Mouse (Mus musculus) layer of hippocampus, postnatal 36 days (tissue): ENCODE measurements around the gene Olfr1163. TPM values are rescaled to one million over a fixed set of nuclear protein-coding genes. Genes with fewer than 3 reads are reported as not detected.
"Not testable (repeated sequence)": the region's sequence is repeated elsewhere in the genome, so short reads cannot be mapped to it uniquely, and the experiment has no call there.

Source experiments
- DNase-seq, 2 experiments: peaks; one replicate each; pipeline ENCODE4 v3.0.0; 2022
- total RNA-seq, 2 experiments: library from RNA; stranded (reverse); gene quantifications; 2 replicates each; pipeline ENCODE4 v1.2.3; 2021

Olfr1163 gene
- not detected for total RNA-seq

DNA sequence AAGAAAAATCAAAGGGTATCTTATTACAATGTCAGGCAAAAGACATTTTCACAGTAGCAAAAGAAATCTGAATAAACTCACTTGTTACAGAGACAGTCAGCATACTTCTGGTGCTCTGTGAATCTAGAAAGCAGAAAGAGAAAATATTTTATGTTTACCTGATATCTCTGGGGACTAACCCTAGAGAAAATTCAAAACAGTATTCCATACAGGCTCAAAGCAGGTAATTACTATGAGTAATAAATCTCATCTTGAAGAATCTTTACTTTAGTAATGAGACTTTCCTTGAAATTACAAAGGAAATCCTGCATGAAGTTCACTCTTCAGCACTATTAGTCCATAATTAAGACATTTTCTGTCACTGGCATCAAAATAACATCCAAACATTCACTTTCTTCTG is at the start of gene Olfr1163:
Gene Olfr1163, minus strand, starts transcription at position 101 of the 400 bp plus-strand sequence.
- no peak for DNase-seq

DNA sequence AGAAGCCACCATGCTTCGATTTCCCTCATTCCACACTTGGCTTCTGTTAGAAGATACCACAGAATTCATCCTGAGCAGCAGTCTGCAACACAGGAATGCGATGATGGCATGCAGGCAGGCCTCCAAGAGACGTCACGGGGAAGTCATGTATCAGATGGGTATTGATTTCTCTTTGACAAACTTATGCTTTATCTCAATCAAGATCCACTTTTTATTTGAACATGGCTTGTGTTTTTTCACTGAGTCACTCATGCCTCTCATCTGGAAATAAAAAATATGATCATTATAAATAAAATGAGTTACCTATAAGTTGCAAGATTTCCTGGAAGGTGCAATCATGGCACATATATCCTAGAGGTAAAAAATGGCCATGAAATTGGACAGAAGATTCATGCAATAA is 22.2 kb upstream of the Olfr1163 start, which contains the start of gene Olfr1164:
Gene Olfr1164, minus strand, starts transcription at position 101 of the 400 bp plus-strand sequence.
- no peak for DNase-seq

DNA sequence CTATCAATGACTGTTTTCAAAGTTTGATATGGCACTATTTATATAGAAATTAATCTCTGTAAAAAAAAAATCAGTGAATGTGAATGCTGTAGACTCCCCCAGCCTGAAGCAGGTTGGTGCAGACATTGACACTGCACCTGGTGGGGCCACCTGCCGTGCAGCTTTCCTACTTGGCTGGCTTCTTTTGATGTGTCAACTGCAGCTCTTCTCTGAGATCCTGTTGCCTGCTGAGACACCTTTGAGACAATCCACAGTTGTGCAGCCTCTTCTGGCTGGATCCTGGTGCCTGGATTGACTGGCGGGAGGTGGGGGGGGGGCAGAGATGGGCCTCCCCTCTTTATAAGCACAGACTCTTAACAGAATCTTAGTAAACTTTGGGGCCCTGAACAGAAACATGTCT is 8.0 kb downstream of the Olfr1163 start:
- no peak for DNase-seq

DNA sequence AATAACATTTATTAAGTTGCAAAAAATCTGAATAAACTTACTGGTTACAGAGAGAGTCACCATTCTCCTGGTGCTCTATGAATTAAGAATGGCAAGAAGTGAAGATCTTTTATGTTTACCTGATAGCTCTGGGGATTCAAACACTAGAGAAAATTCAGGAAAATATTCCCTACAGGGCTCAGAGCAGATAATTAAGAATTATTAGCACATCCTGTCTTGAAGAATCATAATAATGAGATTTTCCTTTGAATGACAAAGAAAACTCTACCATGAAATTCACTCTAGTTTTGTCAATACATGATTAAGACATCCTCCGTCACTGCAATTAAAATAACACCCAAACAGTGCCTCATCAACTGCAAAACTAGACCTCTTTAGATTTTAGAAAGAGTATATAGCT is 20.6 kb downstream of the Olfr1163 start, which contains the start of gene Olfr1162:
Gene Olfr1162, minus strand, starts transcription at position 101 of the 400 bp plus-strand sequence.
- no peak for DNase-seq

DNA sequence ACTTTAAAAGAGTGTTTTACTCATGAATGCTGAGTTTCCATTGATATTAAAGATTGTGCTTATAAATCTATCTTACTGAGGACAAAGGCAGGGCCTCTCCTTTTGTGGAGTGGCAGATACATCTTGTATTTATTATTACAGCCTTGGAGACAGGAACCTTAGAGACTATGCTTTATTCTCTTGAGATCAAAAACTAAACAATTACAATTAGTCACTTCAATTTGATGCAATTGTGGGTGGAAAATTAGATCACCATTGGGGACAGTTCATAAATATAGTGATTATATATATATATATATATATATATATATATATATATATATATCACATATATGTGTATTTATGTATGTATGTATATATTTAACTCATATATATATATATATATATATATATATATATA is 34.0 kb downstream of the Olfr1163 start, which contains the start of gene Olfr73:
Gene Olfr73, minus strand, starts transcription at position 101 of the 400 bp plus-strand sequence.
- DNase-seq, result no peak

DNA sequence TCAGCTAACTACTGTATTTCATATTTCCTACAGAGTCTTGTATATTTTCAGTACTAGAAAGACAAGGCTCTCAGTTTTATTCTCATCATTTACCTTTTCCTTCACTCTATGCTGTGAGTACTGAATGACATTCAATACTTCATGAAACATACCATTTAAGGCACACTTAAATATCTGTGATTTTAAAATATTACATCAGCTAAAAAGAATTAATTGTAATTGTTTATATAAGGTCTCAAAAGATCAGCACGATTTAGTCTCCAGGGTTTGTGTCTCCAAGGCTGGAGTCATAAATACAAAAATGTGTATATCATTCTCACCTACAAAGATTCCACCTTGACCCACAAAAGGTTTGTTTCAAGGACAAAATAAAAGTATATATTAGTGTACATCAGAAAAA is 49.2 kb downstream of the Olfr1163 start, which contains the start of gene Olfr1161:
Gene Olfr1161, plus strand, starts transcription at position 301 of the 400 bp plus-strand sequence.
- DNase-seq, result not testable (repeated sequence)

Other genes starting within 250 kb of the Olfr1163 start
- gene Olfr1148, start 241.3 kb downstream of the Olfr1163 start, total RNA-seq, result not detected
- not detected for gene Olfr1150-ps1, start 227.8 kb downstream of the Olfr1163 start, total RNA-seq
- not detected for gene Olfr1151, start 216.0 kb downstream of the Olfr1163 start, total RNA-seq
- gene Olfr1152, start 205.3 kb downstream of the Olfr1163 start, total RNA-seq, result not detected
- gene Olfr1153, start 176.9 kb downstream of the Olfr1163 start, total RNA-seq, result not detected
- not detected for gene Olfr1154, start 166.7 kb downstream of the Olfr1163 start, total RNA-seq
- gene Olfr1155, start 126.7 kb downstream of the Olfr1163 start, total RNA-seq, result not detected
- under 1 TPM in 1 of 2 experiments, not detected in 1; 0.10 TPM for gene Olfr1156, start 118.7 kb downstream of the Olfr1163 start, total RNA-seq
- gene Olfr1157, start 103.5 kb downstream of the Olfr1163 start, total RNA-seq, result not detected
- not detected for gene Olfr74, start 97.2 kb downstream of the Olfr1163 start, total RNA-seq
- gene Olfr1158, start 81.7 kb downstream of the Olfr1163 start, total RNA-seq, result not detected
- gene Olfr1160, start 63.6 kb downstream of the Olfr1163 start, total RNA-seq, result not detected
- not detected for gene Olfr1161, start 49.1 kb downstream of the Olfr1163 start, total RNA-seq
- gene Olfr73, start 34.1 kb downstream of the Olfr1163 start, total RNA-seq, result not detected
- gene Olfr1162, start 20.7 kb downstream of the Olfr1163 start, total RNA-seq, result not detected
- gene Olfr1164, start 22.1 kb upstream of the Olfr1163 start, total RNA-seq, result not detected
- not detected for gene Olfr1166, start 56.4 kb upstream of the Olfr1163 start, total RNA-seq
- not detected for gene Olfr1167, start 83.4 kb upstream of the Olfr1163 start, total RNA-seq
- gene Olfr1168, start 110.0 kb upstream of the Olfr1163 start, total RNA-seq, result not detected
- not detected for gene Olfr1170, start 156.5 kb upstream of the Olfr1163 start, total RNA-seq
- not detected for gene Olfr1173, start 208.0 kb upstream of the Olfr1163 start, total RNA-seq
- gene Olfr1174-ps, start 243.3 kb upstream of the Olfr1163 start, total RNA-seq, result not detected